Comparison of ENCODE assay signal across 26 mouse cellular contexts in the genomic region with DNA sequence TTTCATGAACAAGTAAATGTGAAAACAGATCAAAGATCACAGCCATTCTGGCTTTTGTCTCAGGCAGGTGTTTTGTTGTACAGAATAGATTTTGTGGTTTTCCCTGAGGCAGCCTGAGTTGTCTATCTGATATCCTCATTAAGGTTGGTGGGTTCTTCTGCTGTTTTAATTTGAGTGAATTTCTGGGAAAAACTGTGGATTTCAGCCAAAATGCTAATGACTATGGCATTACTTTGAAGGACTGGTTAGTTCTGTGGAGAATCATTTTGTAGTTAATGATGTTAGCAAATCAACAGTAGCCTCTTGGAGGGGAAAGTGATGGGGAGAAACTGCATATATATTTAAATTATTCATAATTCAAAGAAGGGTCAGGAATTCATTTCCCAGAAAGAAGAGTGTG.
"Had no signal": no experiment of that assay in that cellular context is flagged by ENCODE, and none has a peak within 500 bp of the region (broad histone marks: within the 10 kb centered on the region; RNA-seq: fewer than 3 reads in every experiment).

No protein-coding gene starts in this region.

- DNase-seq: gastrocnemius, adult 2 months; gastrocnemius, postnatal 10 days; gastrocnemius, postnatal 25 days; heart, adult 18-20 months; heart, postnatal 10 days; heart, postnatal 4 days; kidney, adult 18-20 months; kidney, adult 8-10 months; kidney, postnatal 10 days; kidney, postnatal 36 days; layer of hippocampus, adult 9-11 months; layer of hippocampus, postnatal 36 days; liver; liver, embryonic 13.5 days had no signal

- H3K4me2 ChIP-seq: heart, embryonic 12.5 days; hindbrain, embryonic 12.5 days; hindbrain, embryonic 14.5 days; intestine, embryonic 15.5 days; limb, embryonic 12.5 days; liver, embryonic 11.5 days; liver, embryonic 13.5 days had no signal

- H3K4me1 ChIP-seq: heart, embryonic 10.5 days; heart, embryonic 12.5 days; hindbrain, embryonic 10.5 days; hindbrain, embryonic 12.5 days; intestine, embryonic 15.5 days; limb, embryonic 10.5 days; limb, embryonic 12.5 days; liver, embryonic 13.5 days had no signal

- H3K9me3 ChIP-seq: heart, embryonic 10.5 days; heart, embryonic 12.5 days; hindbrain, embryonic 10.5 days; hindbrain, embryonic 12.5 days; intestine, embryonic 15.5 days; limb, embryonic 10.5 days; limb, embryonic 12.5 days; liver, embryonic 13.5 days had no signal

- H3K9ac ChIP-seq: heart, embryonic 12.5 days; hindbrain, embryonic 12.5 days; hindbrain, embryonic 14.5 days; intestine, embryonic 15.5 days; limb, embryonic 12.5 days; liver, embryonic 13.5 days had no signal

- H3K36me3 ChIP-seq: heart, embryonic 10.5 days; heart, embryonic 12.5 days; hindbrain, embryonic 10.5 days; hindbrain, embryonic 12.5 days; intestine, embryonic 15.5 days; limb, embryonic 10.5 days; limb, embryonic 12.5 days; liver, embryonic 13.5 days had no signal

- H3K27me3 ChIP-seq: heart, embryonic 12.5 days; hindbrain, embryonic 12.5 days; intestine, embryonic 15.5 days; limb, embryonic 12.5 days; liver, embryonic 13.5 days had no signal

- ATAC-seq: hindbrain, embryonic 16.5 days; inflammation-experienced regulatory T-cells, adult 6 months; intestine, embryonic 15.5 days; intestine, postnatal 0 days had no signal

- H3K27ac ChIP-seq: gastrocnemius, adult 2 months; heart, embryonic 10.5 days; hindbrain, embryonic 10.5 days; hindbrain, embryonic 12.5 days; hindbrain, embryonic 14.5 days; intestine, embryonic 15.5 days; limb, embryonic 10.5 days; limb, embryonic 12.5 days; liver, embryonic 13.5 days had no signal

- H3K4me3 ChIP-seq: gastrocnemius, adult 2 months; heart, embryonic 10.5 days; heart, embryonic 12.5 days; hindbrain, embryonic 10.5 days; hindbrain, embryonic 12.5 days; intestine, embryonic 15.5 days; limb, embryonic 10.5 days; limb, embryonic 12.5 days; liver, embryonic 13.5 days had no signal
